Mouse (Mus musculus): Measurements from ENCODE around the gene Mfsd11. TPM values are rescaled to one million over a fixed set of nuclear protein-coding genes. Genes with fewer than 3 reads are reported as not detected.
"Not testable (repeated sequence)": the region's sequence is repeated elsewhere in the genome, so short reads cannot be mapped to it uniquely, and the experiment has no call there.

The Mfsd11 gene
- total RNA-seq, 1 experiment: 26.5 TPM

- in situ Hi-C loops (cut with MboI; ENCODE audit: low sequenced_read_pairs in 2 of 2, unreplicated experiment in 2 of 2): no loop called here
- H3K4me1 ChIP-seq (ENCODE audit: control insufficient read depth in 2 of 2, insufficient read depth in 2 of 2, low read length in 2 of 2, poor library complexity in 1 of 2): peaks cover 8 to 30% of the 10 kb centered on the region in 2 experiments
- H3K36me3 ChIP-seq (ENCODE audit: control insufficient read depth, insufficient read depth, low read length, poor library complexity, severe bottlenecking): no peaks in the 10 kb centered on the region
- H3K4me3 ChIP-seq (ENCODE audit: insufficient read depth in 1 of 2, low read depth in 1 of 2, low read length in 2 of 2, poor library complexity in 1 of 2, severe bottlenecking in 1 of 2): no peak overlapping the region
- no peak for TF ChIP-seq HCFC1 (IDR thresholded peaks at IDR 0.05; ENCODE audit: borderline replicate concordance, insufficient read depth, low read length)
- TF ChIP-seq MAFK (IDR thresholded peaks at IDR 0.05; ENCODE audit: insufficient read depth, low read depth, low read length): peak; percentile 85
- TF ChIP-seq ZNF384 (IDR thresholded peaks at IDR 0.05; ENCODE audit: low read depth, low read length): no peak
- peak overlapping the region; percentile 75 for H3K27ac ChIP-seq (ENCODE audit: insufficient read depth, low read depth, low read length, poor library complexity, severe bottlenecking)
- H3K9ac ChIP-seq (ENCODE audit: insufficient read depth, low read depth, low read length, poor library complexity, severe bottlenecking): no peak overlapping the region
- DNase-seq (ENCODE audit: low read depth, low spot score): peak; percentile 69
- 0 out of 2 replicates have a peak, but pooled peaks cover 2% of the 10 kb centered on the region for H3K9me3 ChIP-seq (ENCODE audit: control insufficient read depth, insufficient read depth, low read depth, low read length)
Measured at GRCm38 (mm10) chr11:116893532-116894442, 41.5 kb downstream of the Mfsd11 start.

DNA sequence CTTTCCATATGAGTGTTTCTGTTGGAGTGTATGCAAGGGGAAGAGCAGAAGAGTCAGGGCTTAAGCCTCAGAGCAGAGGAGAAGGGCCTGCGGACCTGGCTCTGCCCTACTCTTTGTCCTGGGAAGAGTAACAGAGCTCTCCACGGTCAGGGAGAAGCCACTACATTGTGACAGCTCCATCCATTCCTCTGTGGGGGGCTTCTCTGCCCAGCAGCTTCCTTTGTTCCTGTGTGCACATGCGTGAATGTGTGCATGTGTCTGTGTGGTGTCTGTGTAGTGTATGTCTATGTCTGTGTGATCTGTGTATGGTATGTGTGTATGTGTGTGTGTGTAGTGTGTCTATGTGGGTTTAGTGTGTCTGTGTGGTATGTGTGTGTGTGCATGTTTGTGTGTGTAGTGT is 43.2 kb downstream of the Mfsd11 start:
- in situ Hi-C loops (cut with MboI; ENCODE audit: low sequenced_read_pairs in 2 of 2, unreplicated experiment in 2 of 2): no loop called here
- TF ChIP-seq ZC3H11A (IDR thresholded peaks at IDR 0.05; ENCODE audit: borderline replicate concordance, low read depth, low read length) (no peak), MAFK (IDR thresholded peaks at IDR 0.05; ENCODE audit: insufficient read depth, low read depth, low read length) (no peak), HCFC1 (IDR thresholded peaks at IDR 0.05; ENCODE audit: borderline replicate concordance, insufficient read depth, low read length) (no peak), ZNF384 (IDR thresholded peaks at IDR 0.05; ENCODE audit: low read depth, low read length) (no peak), CHD2 (IDR thresholded peaks at IDR 0.05; ENCODE audit: low read depth, low read length) (no peak)
- Histone ChIP-seq H3K4me3 (ENCODE audit: insufficient read depth in 1 of 2, low read depth in 1 of 2, low read length in 2 of 2, poor library complexity in 1 of 2, severe bottlenecking in 1 of 2) (no peak overlapping the region), H3K4me1 (ENCODE audit: control insufficient read depth in 2 of 2, insufficient read depth in 2 of 2, low read length in 2 of 2, poor library complexity in 1 of 2) (peaks cover 4 to 26% of the 10 kb centered on the region in 2 experiments), H3K27ac (ENCODE audit: insufficient read depth, low read depth, low read length, poor library complexity, severe bottlenecking) (no peak overlapping the region), H3K36me3 (ENCODE audit: control insufficient read depth, insufficient read depth, low read length, poor library complexity, severe bottlenecking) (no peaks in the 10 kb centered on the region), H3K9me3 (ENCODE audit: control insufficient read depth, insufficient read depth, low read depth, low read length) (0 out of 2 replicates have a peak, but pooled peaks cover 2% of the 10 kb centered on the region), H3K9ac (ENCODE audit: insufficient read depth, low read depth, low read length, poor library complexity, severe bottlenecking) (no peak overlapping the region)
- DNase-seq (ENCODE audit: low read depth, low spot score): no peak

GRCm38 (mm10) chr11:116899247-116899646 is 47.0 kb downstream of the Mfsd11 start:
- Histone ChIP-seq H3K9ac (ENCODE audit: insufficient read depth, low read depth, low read length, poor library complexity, severe bottlenecking) (no peak overlapping the region), H3K27ac (ENCODE audit: insufficient read depth, low read depth, low read length, poor library complexity, severe bottlenecking) (no peak overlapping the region), H3K4me3 (ENCODE audit: insufficient read depth in 1 of 2, low read depth in 1 of 2, low read length in 2 of 2, poor library complexity in 1 of 2, severe bottlenecking in 1 of 2) (no peak overlapping the region), H3K4me1 (ENCODE audit: control insufficient read depth in 2 of 2, insufficient read depth in 2 of 2, low read length in 2 of 2, poor library complexity in 1 of 2) (peaks cover 8 to 35% of the 10 kb centered on the region in 2 experiments; a peak in 3 of 4 replicates), H3K9me3 (ENCODE audit: control insufficient read depth, insufficient read depth, low read depth, low read length) (no peaks in the 10 kb centered on the region), H3K36me3 (ENCODE audit: control insufficient read depth, insufficient read depth, low read length, poor library complexity, severe bottlenecking) (no peaks in the 10 kb centered on the region)
- in situ Hi-C loops (cut with MboI; ENCODE audit: low sequenced_read_pairs in 2 of 2, unreplicated experiment in 2 of 2): no loop called here
- TF ChIP-seq HCFC1 (IDR thresholded peaks at IDR 0.05; ENCODE audit: borderline replicate concordance, insufficient read depth, low read length): no peak
- no peak for TF ChIP-seq MAFK (IDR thresholded peaks at IDR 0.05; ENCODE audit: insufficient read depth, low read depth, low read length)
- TF ChIP-seq ZNF384 (IDR thresholded peaks at IDR 0.05; ENCODE audit: low read depth, low read length): no peak
- TF ChIP-seq ZC3H11A (IDR thresholded peaks at IDR 0.05; ENCODE audit: borderline replicate concordance, low read depth, low read length): no peak
- no peak for TF ChIP-seq CHD2 (IDR thresholded peaks at IDR 0.05; ENCODE audit: low read depth, low read length)
- DNase-seq (ENCODE audit: low read depth, low spot score): no peak

- not testable (repeated sequence) for H3K4me3 ChIP-seq (ENCODE audit: insufficient read depth in 1 of 2, low read depth in 1 of 2, low read length in 2 of 2, poor library complexity in 1 of 2, severe bottlenecking in 1 of 2); H3K36me3 ChIP-seq (ENCODE audit: control insufficient read depth, insufficient read depth, low read length, poor library complexity, severe bottlenecking); DNase-seq (ENCODE audit: low read depth, low spot score); H3K9me3 ChIP-seq (ENCODE audit: control insufficient read depth, insufficient read depth, low read depth, low read length); H3K9ac ChIP-seq (ENCODE audit: insufficient read depth, low read depth, low read length, poor library complexity, severe bottlenecking)
- peaks cover 5 to 20% of the 10 kb centered on the region in 2 experiments; a peak in 2 of 4 replicates for H3K4me1 ChIP-seq (ENCODE audit: control insufficient read depth in 2 of 2, insufficient read depth in 2 of 2, low read length in 2 of 2, poor library complexity in 1 of 2)
- H3K27ac ChIP-seq (ENCODE audit: insufficient read depth, low read depth, low read length, poor library complexity, severe bottlenecking): peak overlapping the region; percentile 87
- in situ Hi-C loops (cut with MboI; ENCODE audit: low sequenced_read_pairs in 2 of 2, unreplicated experiment in 2 of 2): loop anchor here in 1 of 2 experiments (25.0 kb wide), 1 partner anchor 110 kb away; no protein-coding TSS in a partner anchor
- TF ChIP-seq MAFK (IDR thresholded peaks at IDR 0.05; ENCODE audit: insufficient read depth, low read depth, low read length): peak; percentile 86
Measured at GRCm38 (mm10) chr11:116902588-116902987, 50.3 kb downstream of the Mfsd11 start.
